Mouse (Mus musculus) brain, embryonic 14.5 days (tissue): ENCODE measurements around the gene Fasl.

Experiments
- CTCF ChIP-seq: fragments of 200-500 bp; IDR thresholded peaks from 2 replicates; pipeline ENCODE4 v1.5.1; 2012; ENCODE audit warnings: inconsistent platforms, mild to moderate bottlenecking, moderate library complexity, borderline replicate concordance; ENCODE audit not compliant: insufficient read depth, insufficient read length; ENCODE audit errors: extremely low read depth
- POLR2A ChIP-seq: fragments of 200-500 bp; IDR thresholded peaks from 2 replicates; pipeline ENCODE4 v1.6.1; 2012; ENCODE audit warnings: mild to moderate bottlenecking, inconsistent platforms, borderline replicate concordance; ENCODE audit not compliant: poor library complexity, insufficient read depth, insufficient read length, severe bottlenecking; ENCODE audit errors: extremely low read depth

DNA sequence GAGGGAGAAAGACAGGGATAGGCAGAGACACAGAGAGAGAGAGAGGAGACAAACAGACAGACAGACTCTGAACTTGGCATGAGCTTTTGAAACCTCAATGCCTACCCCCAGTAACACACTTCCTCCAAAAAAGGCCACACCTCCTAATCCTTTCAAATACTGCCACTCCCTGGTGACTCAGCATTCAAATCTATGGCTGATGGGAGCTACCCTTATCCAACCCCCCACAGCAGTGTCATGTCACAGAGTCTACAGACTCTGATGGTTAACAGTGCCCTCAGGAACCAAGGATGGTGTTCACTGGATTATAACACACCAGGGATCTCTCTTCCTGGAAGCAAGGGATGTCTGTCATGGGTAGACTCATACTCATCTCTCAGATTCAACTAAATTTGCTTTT lies 11.5 kb upstream of the Fasl start:
- TF ChIP-seq POLR2A (no peak), CTCF (no peak)
